Mouse (Mus musculus) c-Kit-positive CD71-positive TER-119-positive erythroid progenitor cells, embryonic 14.5 days (primary cell): ENCODE data around the gene 1700074P13Rik.
A peak's percentile ranks its signal among the peaks of the same experiment; 100 is the strongest.
"Not testable (repeated sequence)": the region's sequence is repeated elsewhere in the genome, so short reads cannot be mapped to it uniquely, and the experiment has no call there.

Source experiments
- DNase-seq: peaks from one replicate; pipeline ENCODE4 v3.0.0-alpha.2; 2013; ENCODE audit warnings: low spot score

1700074P13Rik gene

GRCm38 (mm10) chr6:40940457-40940856 is at the start of gene 1700074P13Rik:
1700074P13Rik (minus strand) TSS chr6:40940557.
- DNase-seq, result no peak

GRCm38 (mm10) chr6:40964454-40964853 is 24.1 kb upstream of the 1700074P13Rik start, which contains the start of gene 1810009J06Rik:
1810009J06Rik (plus strand) TSS chr6:40964754.
- not testable (repeated sequence) for DNase-seq

GRCm38 (mm10) chr6:40953716-40954115 is 13.4 kb upstream of the 1700074P13Rik start:
- DNase-seq, result no peak

GRCm38 (mm10) chr6:40951770-40952169 is 11.4 kb upstream of the 1700074P13Rik start, which contains the start of gene Gm4744:
Gm4744 (minus strand) TSS chr6:40951870.
- no peak for DNase-seq

- DNase-seq, result no peak
Measured at GRCm38 (mm10) chr6:40919954-40920353, 20.4 kb downstream of the 1700074P13Rik start.

GRCm38 (mm10) chr6:40900287-40900686 is 40.1 kb downstream of the 1700074P13Rik start, which contains the start of gene Prss58:
Prss58 (minus strand) TSS chr6:40900387.
- DNase-seq, result no peak

GRCm38 (mm10) chr6:40894716-40895115 is 45.6 kb downstream of the 1700074P13Rik start:
- no peak for DNase-seq

- DNase-seq, result peak; percentile 31
Measured at GRCm38 (mm10) chr6:40893577-40893976, 46.8 kb downstream of the 1700074P13Rik start.

- no peak for DNase-seq
Measured at GRCm38 (mm10) chr6:40891754-40892153, 48.6 kb downstream of the 1700074P13Rik start.

GRCm38 (mm10) chr6:40890973-40891372 is 49.4 kb downstream of the 1700074P13Rik start:
- DNase-seq, result peak; percentile 7

GRCm38 (mm10) chr6:40887394-40887793 is 53.0 kb downstream of the 1700074P13Rik start, which contains the start of gene Moxd2:
Moxd2 (minus strand) TSS chr6:40887494.
- DNase-seq, result no peak
